Mouse (Mus musculus) forebrain, embryonic 14.5 days (tissue): Measurements from ENCODE around the gene Zhx3. TPM values are rescaled to one million over a fixed set of nuclear protein-coding genes. Genes with fewer than 3 reads are reported as not detected.

ENCODE experiments used
- ATAC-seq: fragments of 200-750 bp; cut with Nextera tagmentation; 2 replicates; pipeline ENCODE4 v1.8.0; 2017; ENCODE audit warnings: mild to moderate bottlenecking, moderate library complexity
- DNase-seq: peaks from one replicate; pipeline ENCODE4 v3.0.0-alpha.2; 2015; ENCODE audit warnings: low spot score
- H3K27ac ChIP-seq: fragments of 300-500 bp; sonication (generic); 2 replicates; pipeline ENCODE4 v1.5.1; 2014; ENCODE audit warnings: low read depth, mild to moderate bottlenecking, control low read depth, low read length, moderate library complexity
- H3K27me3 ChIP-seq: fragments of 300-500 bp; sonication (generic); replicated peaks from 2 replicates; pipeline ENCODE4 v1.6.1; 2014; ENCODE audit warnings: low read length, control low read depth, mixed read lengths; ENCODE audit not compliant: control insufficient read depth, insufficient read depth
- H3K36me3 ChIP-seq: fragments of 300-500 bp; sonication (generic); 2 replicates; pipeline ENCODE4 v1.6.1; 2014; ENCODE audit warnings: low read length, control low read depth; ENCODE audit not compliant: control insufficient read depth, insufficient read depth
- H3K4me1 ChIP-seq: fragments of 300-500 bp; sonication (generic); 2 replicates; pipeline ENCODE4 v1.6.1; 2014; ENCODE audit warnings: antibody characterized with exemption, low read length, control low read depth; ENCODE audit not compliant: control insufficient read depth, insufficient read depth
- H3K4me2 ChIP-seq: fragments of 300-500 bp; sonication (generic); 2 replicates; pipeline ENCODE4 v1.6.1; 2014; ENCODE audit warnings: mild to moderate bottlenecking, control low read depth, low read length
- H3K4me3 ChIP-seq: fragments of 300-500 bp; sonication (generic); 2 replicates; pipeline ENCODE4 v1.5.1; 2014; ENCODE audit warnings: low read depth, low read length, control low read depth
- H3K9ac ChIP-seq: fragments of 300-500 bp; sonication (generic); 2 replicates; pipeline ENCODE4 v1.6.1; 2014; ENCODE audit warnings: mild to moderate bottlenecking, low read length, control low read depth, moderate library complexity
- H3K9me3 ChIP-seq: fragments of 300-500 bp; sonication (generic); replicated peaks from 2 replicates; pipeline ENCODE4 v1.6.1; 2016; ENCODE audit warnings: low read length, control low read depth, mixed read lengths; ENCODE audit not compliant: control insufficient read depth
- WGBS: fragments of 180-500 bp; shearing (Covaris S2); extraction: QIAGEN DNeasy Blood & Tissue Kit; methylation state at CpG from one replicate; pipeline ENCODE4 v1.1.7; 2014; 5-methylcytosine and 5-hydroxymethylcytosine counted together
- polyA plus RNA-seq: library from polyadenylated mRNA; unstranded; fragments of >200 nt; fragmentation: Nextera tagmentation; extraction: Ambion mirVana; gene quantifications from 2 replicates; pipeline ENCODE4 v1.2.1, GENCODE M21; 2014

The Zhx3 gene
- 10.3 and 10.8 TPM in 2 replicates for polyA plus RNA-seq

DNA sequence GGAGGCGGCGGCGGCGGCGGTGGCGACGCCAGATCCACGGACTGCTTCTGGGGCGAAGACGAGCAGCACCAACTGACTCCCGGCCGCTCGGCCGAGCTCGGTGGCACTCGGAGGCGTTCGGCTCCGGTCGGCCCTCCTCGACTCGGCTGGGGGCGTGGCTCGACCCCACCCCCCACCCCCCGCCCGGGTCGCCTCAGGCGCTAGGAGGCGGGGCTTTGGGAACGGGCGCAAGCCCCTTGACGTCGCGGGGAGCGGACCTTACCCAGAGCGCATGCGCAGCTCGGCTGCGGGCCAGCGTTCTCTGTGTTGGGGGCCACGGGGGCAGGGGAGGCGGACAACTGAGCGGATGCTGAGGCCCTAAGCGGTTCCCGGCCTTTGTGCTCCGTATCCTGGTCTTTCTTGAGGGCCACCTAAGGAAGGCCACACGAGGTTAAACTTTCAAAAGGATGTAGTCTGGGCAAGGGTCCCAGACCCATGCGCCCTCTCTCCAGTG lies at the start of gene Zhx3:
Zhx3 (minus strand) TSS at position 109 of the 493 bp plus-strand sequence.
- peak within 1 kb of the TSS; percentile 99 for H3K27ac ChIP-seq
- peak within 1 kb of the TSS; percentile 76 for H3K4me2 ChIP-seq
- H3K36me3 ChIP-seq = no peaks in the 10 kb centered on the region
- ATAC-seq (peak; percentile 97), DNase-seq (peak; percentile 97)
- peaks cover 10% of the 10 kb centered on the region; the same call in 1 of the 2 replicates for H3K4me1 ChIP-seq
- H3K9me3 ChIP-seq = 0 out of 2 replicates have a peak, but pooled peaks cover 3% of the 10 kb centered on the region
- H3K4me3 ChIP-seq = peak within 1 kb of the TSS; percentile 90
- under 1% methylated on average over 44 of the region's 48 CpGs for WGBS
- peak within 1 kb of the TSS; percentile 94 for H3K9ac ChIP-seq
- H3K27me3 ChIP-seq = no peaks in the 10 kb centered on the region

DNA sequence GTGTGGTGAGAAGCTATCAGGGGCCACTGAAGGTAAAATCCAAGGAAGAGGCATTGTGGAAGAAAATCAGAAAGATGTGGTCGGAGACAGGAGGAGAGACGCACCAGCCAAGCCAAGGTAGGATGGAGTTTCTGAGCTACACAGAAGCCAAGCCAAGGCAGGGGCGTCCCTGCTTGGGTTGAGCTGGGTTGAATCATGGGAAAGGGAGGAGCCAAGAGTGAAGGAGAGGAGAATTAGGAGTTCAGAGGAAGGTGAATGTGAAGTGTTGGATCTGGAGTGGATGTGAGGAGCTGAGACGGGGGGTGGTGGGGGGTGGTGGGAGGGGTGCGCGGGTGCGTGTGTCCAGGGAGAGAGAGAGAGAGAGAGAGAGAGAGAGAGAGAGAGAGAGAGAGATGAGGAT lies 48.5 kb upstream of the Zhx3 start:
- WGBS = 76% methylated on average over 7 of the region's 7 CpGs
- Histone ChIP-seq H3K9me3 (no peaks in the 10 kb centered on the region), H3K4me2 (no peak overlapping the region), H3K27me3 (no peaks in the 10 kb centered on the region), H3K4me3 (no peak overlapping the region), H3K27ac (no peak overlapping the region), H3K9ac (no peak overlapping the region), H3K4me1 (0 out of 2 replicates have a peak, but pooled peaks cover 2% of the 10 kb centered on the region), H3K36me3 (no peaks in the 10 kb centered on the region)
- ATAC-seq (no peak), DNase-seq (no peak)

DNA sequence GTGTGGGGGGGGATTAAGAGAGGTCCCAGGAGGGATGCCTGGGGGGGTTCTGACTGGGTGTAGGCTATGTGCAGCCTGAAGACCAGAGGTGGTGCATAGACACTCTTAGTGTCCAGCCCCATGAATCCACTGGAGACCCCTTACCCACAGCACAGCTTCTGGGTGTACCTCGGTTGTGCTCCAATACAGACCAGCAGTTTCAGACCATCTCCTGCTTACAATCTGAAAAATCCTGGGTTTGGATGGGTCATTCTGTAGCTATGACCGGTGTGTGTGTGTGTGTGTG lies 46.1 kb upstream of the Zhx3 start:
- H3K27ac ChIP-seq = no peak overlapping the region
- no peaks in the 10 kb centered on the region for H3K36me3 ChIP-seq
- no peak overlapping the region for H3K4me3 ChIP-seq
- no peak overlapping the region for H3K4me2 ChIP-seq
- H3K4me1 ChIP-seq = 0 out of 2 replicates have a peak, but pooled peaks cover 2% of the 10 kb centered on the region
- no peaks in the 10 kb centered on the region for H3K27me3 ChIP-seq
- WGBS = 68% methylated on average over 2 of the region's 2 CpGs
- H3K9ac ChIP-seq = no peak overlapping the region
- DNase-seq = no peak
- H3K9me3 ChIP-seq = no peaks in the 10 kb centered on the region
- ATAC-seq = 0 out of 2 replicates have a peak, but pooled peaks have one; percentile 15

DNA sequence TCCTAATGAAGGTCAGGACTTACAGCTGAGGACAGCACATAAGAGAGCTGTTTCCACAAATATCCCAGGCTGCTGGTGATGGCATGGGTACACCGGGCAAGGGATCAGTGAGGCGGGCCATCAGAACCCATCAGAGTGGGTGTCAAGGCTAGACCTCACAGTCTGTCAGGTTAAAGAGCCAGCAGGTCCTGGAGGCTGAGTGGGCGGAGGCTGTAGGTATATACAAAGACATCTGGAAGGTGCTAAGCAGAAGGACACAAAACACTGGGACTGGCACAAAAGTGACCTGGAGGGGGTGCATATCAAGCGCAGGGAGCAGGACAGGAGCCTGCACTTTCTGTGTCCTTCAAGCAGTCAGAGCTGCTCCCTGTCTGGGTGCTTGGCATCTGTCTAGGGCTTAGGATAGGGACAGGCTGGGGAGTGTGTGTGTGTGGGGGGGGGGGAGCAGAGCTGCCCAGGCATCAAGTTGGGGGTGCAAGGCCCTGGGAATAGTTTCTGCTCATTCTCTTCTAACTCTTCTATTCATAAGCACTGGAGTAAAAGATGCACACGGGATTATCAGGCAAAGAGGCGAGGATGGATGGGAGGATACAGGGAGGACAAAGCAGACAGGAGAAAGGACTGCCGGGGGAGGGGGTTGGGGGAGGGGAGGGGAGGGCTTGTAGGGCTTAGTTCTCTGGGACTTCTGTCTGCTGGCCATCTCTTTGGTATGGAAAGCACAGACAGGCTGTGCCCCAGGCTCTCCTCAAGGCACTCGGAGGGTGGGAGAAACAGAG lies 45.5 kb upstream of the Zhx3 start:
- no peak for DNase-seq
- peaks cover under 1% of the 10 kb centered on the region; the same call in 1 of the 2 replicates for H3K27me3 ChIP-seq
- no peaks in the 10 kb centered on the region for H3K9me3 ChIP-seq
- H3K4me1 ChIP-seq = 0 out of 2 replicates have a peak, but pooled peaks cover 2% of the 10 kb centered on the region
- ATAC-seq = 0 out of 2 replicates have a peak, but pooled peaks have one; percentile 18
- H3K4me3 ChIP-seq = no peak overlapping the region
- no peak overlapping the region for H3K27ac ChIP-seq
- WGBS = 53% methylated on average over 8 of the region's 8 CpGs
- no peaks in the 10 kb centered on the region for H3K36me3 ChIP-seq
- no peak overlapping the region for H3K9ac ChIP-seq
- no peak overlapping the region for H3K4me2 ChIP-seq

DNA sequence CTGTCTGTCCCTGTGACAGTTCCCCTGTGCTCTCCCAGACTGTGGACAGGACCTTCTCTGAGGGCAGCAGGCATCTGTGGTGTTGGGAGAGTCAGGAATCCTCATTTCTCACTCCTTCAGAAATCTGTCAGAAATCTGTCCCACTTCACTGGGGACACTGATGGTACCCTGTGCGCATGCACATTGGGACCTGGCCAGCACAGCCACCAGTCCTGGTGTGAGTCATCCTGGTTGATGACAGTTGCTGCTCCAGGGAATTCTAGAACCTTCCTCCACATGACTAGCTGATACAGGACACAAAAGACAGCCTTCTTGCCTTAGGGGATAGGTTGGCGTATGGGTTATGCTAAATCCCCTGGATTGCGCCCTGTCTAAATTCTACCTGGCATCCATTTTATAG lies 44.5 kb upstream of the Zhx3 start:
- ATAC-seq = no peak
- peaks cover 8% of the 10 kb centered on the region for H3K27me3 ChIP-seq
- peaks cover 5% of the 10 kb centered on the region; the same call in 1 of the 2 replicates for H3K4me1 ChIP-seq
- no peaks in the 10 kb centered on the region for H3K36me3 ChIP-seq
- 95% methylated on average over 3 of the region's 3 CpGs for WGBS
- no peak overlapping the region for H3K4me2 ChIP-seq
- no peaks in the 10 kb centered on the region for H3K9me3 ChIP-seq
- no peak for DNase-seq
- no peak overlapping the region for H3K4me3 ChIP-seq
- no peak overlapping the region for H3K9ac ChIP-seq
- H3K27ac ChIP-seq = no peak overlapping the region

DNA sequence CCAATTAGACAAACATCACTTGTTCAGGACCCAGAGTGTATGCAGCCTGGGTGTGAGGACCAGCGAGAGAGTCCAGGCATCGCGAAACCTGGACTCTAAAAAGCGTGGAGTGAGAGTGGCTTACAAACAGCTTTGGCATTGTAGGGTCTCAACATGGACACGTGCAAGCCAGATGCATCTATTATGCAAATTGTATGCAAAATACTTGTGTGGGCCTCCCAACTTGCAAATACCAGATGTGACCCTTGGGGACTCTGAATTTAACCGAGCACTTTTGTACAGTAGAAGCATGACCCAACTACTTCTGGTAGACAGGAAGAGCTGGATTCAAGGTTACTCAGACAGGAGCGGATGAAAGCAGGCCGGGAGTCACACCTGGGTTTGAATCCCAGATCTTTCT lies 43.9 kb upstream of the Zhx3 start:
- H3K27ac ChIP-seq = no peak overlapping the region
- peak; percentile 24 for DNase-seq

DNA sequence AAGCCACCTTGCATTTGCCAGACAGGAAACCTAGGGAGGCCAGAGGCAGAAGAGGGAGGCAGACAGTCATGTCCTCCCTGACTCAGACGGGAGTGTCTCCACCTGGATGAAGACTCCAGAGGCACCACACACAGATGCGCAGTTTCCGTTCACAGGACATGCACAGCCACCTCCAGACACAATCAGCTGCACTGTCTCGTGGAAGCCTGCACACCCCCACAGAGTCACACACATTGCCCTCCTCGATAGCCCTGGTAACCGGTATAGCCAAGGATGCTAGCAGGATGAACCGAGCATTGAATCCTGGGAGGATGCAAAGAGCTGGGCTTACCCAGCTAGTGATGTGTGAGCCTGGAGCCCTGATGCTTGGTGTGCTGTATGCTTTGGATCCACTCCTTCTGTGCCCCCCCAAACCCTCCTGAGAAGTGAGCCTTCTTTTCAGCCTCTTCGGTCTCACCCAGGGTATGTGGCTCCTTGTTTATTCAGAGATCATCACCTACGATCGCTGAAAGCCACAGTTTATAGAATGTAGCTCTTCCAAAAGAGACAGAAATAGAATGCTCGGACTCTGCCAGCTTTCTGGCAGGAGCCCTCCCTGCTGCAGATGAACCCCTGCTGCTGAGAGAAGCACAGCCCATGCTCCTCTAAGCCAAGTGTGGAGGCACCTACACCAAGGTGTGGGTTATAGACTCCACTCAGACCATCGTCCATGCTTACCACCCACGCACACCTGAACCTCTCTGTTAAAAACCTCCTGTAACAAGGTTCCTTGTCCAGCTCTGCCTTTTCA lies 43.2 kb upstream of the Zhx3 start:
- no peaks in the 10 kb centered on the region for H3K36me3 ChIP-seq
- H3K9ac ChIP-seq = no peak overlapping the region
- no peak overlapping the region for H3K4me3 ChIP-seq
- no peak overlapping the region for H3K27ac ChIP-seq
- DNase-seq (no peak), ATAC-seq (no peak)
- H3K9me3 ChIP-seq = no peaks in the 10 kb centered on the region
- no peak overlapping the region for H3K4me2 ChIP-seq
- peaks cover 11% of the 10 kb centered on the region; the same call in 1 of the 2 replicates for H3K4me1 ChIP-seq
- 80% methylated on average over 13 of the region's 13 CpGs for WGBS
- peaks cover 20% of the 10 kb centered on the region for H3K27me3 ChIP-seq

More for the DNA sequence above, 43.9 kb upstream of the Zhx3 start:
- Histone ChIP-seq H3K9me3 (no peaks in the 10 kb centered on the region), H3K4me1 (peaks cover 11% of the 10 kb centered on the region; the same call in 1 of the 2 replicates), H3K4me2 (no peak overlapping the region), H3K9ac (no peak overlapping the region), H3K4me3 (no peak overlapping the region), H3K36me3 (no peaks in the 10 kb centered on the region), H3K27me3 (peaks cover 14% of the 10 kb centered on the region)
- 60% methylated on average over 8 of the region's 8 CpGs for WGBS
- ATAC-seq = 0 out of 2 replicates have a peak, but pooled peaks have one; percentile 17

DNA sequence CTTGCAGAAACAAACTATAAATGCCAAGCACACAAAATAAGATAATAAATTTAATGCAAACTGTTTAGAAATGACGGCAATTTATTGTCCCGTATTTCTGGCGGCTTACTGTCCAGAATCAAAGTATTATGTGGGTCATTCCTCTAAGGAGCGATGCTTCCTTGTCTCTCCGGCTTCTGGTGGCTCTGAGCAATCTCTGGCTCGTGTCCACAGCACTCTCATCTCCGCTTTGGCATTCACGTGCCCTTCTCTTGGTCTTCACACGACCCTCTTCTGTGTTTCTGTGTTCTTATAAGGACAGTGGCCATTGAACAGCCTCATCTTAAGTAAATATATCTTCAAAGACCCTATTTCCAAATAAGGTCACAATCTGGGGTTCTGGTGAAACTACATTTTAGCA lies 41.9 kb upstream of the Zhx3 start:
- H3K27me3 ChIP-seq = peaks cover 25% of the 10 kb centered on the region
- no peaks in the 10 kb centered on the region for H3K36me3 ChIP-seq
- H3K4me1 ChIP-seq = peaks cover 11% of the 10 kb centered on the region; the same call in 1 of the 2 replicates
- H3K9me3 ChIP-seq = no peaks in the 10 kb centered on the region
- no peak overlapping the region for H3K4me2 ChIP-seq
- H3K9ac ChIP-seq = no peak overlapping the region
- no peak for DNase-seq
- no peak for ATAC-seq
- 85% methylated on average over 9 of the region's 9 CpGs for WGBS
- H3K4me3 ChIP-seq = no peak overlapping the region
- no peak overlapping the region for H3K27ac ChIP-seq
